Mouse (Mus musculus): Measurements from ENCODE around the gene Usp4. TPM values are rescaled to one million over a fixed set of nuclear protein-coding genes. Genes with fewer than 3 reads are reported as not detected.

Usp4 gene
- polyA plus RNA-seq, 2 experiments = 38.5 to 59.3 TPM

GRCm38 (mm10) chr9:108340258-108341138, 7.2 kb upstream of the Usp4 start:
- peak overlapping the region; percentile 100 for H3K9ac ChIP-seq (replicated peaks)
- H3K4me2 ChIP-seq (ENCODE audit: low read depth) = peak overlapping the region; percentile 95
- no peaks in the 10 kb centered on the region for H3K9me3 ChIP-seq (ENCODE audit: control insufficient read depth, low read length)
- H3K36me3 ChIP-seq (replicated peaks; ENCODE audit: control insufficient read depth, insufficient read depth, low read depth) = peaks cover 45% of the 10 kb centered on the region
- DNase-seq (ENCODE audit: low read depth in 3 of 3, low spot score in 3 of 3) (peak; percentile 91 to 93 (median 91)), ATAC-seq (ENCODE audit: insufficient read depth) (peak; percentile 71)
- H3K27ac ChIP-seq = peak overlapping the region; percentile 99
- peak; percentile 100 for TF ChIP-seq EP300 (IDR thresholded peaks at IDR 0.05; ENCODE audit: low read depth)
- TF ChIP-seq CTCF (IDR thresholded peaks at IDR 0.05; ENCODE audit: low read depth) = no peak
- H3K27me3 ChIP-seq (ENCODE audit: control insufficient read depth, insufficient read depth, low read length) = no peaks in the 10 kb centered on the region
- H3K4me1 ChIP-seq (replicated peaks; ENCODE audit: control insufficient read depth in 2 of 2, insufficient read depth in 2 of 2, low read length in 1 of 2) = peaks cover 50 to 60% of the 10 kb centered on the region in 2 experiments
- peak overlapping the region; percentile 76 to 84 for H3K4me3 ChIP-seq (ENCODE audit: insufficient read depth in 1 of 2, low read depth in 2 of 2, low read length in 2 of 2)
- WGBS (ENCODE audit: insufficient replicate concordance) = 4% methylated on average over 10 of the region's 10 CpGs

- TF ChIP-seq EP300 (IDR thresholded peaks at IDR 0.05; ENCODE audit: low read depth) = no peak
- no peak for TF ChIP-seq CTCF (IDR thresholded peaks at IDR 0.05; ENCODE audit: low read depth)
- peak overlapping the region; percentile 99 for H3K27ac ChIP-seq
- peak overlapping the region; percentile 100 for H3K9ac ChIP-seq (replicated peaks)
- H3K9me3 ChIP-seq (ENCODE audit: control insufficient read depth, low read length) = no peaks in the 10 kb centered on the region
- H3K4me2 ChIP-seq (ENCODE audit: low read depth) = peak overlapping the region; percentile 95
- WGBS (ENCODE audit: insufficient replicate concordance) = 35% methylated on average over 5 of the region's 5 CpGs
- DNase-seq (ENCODE audit: low read depth in 3 of 3, low spot score in 3 of 3) = no peak
- no peak for ATAC-seq (ENCODE audit: insufficient read depth)
- no peaks in the 10 kb centered on the region for H3K27me3 ChIP-seq (ENCODE audit: control insufficient read depth, insufficient read depth, low read length)
- H3K36me3 ChIP-seq (replicated peaks; ENCODE audit: control insufficient read depth, insufficient read depth, low read depth) = peaks cover 39% of the 10 kb centered on the region
- peak overlapping the region; percentile 70 to 84 for H3K4me3 ChIP-seq (ENCODE audit: insufficient read depth in 1 of 2, low read depth in 2 of 2, low read length in 2 of 2)
- peaks cover 54 to 63% of the 10 kb centered on the region in 2 experiments for H3K4me1 ChIP-seq (replicated peaks; ENCODE audit: control insufficient read depth in 2 of 2, insufficient read depth in 2 of 2, low read length in 1 of 2)
Observed at GRCm38 (mm10) chr9:108341139-108341475, 6.5 kb upstream of the Usp4 start.

GRCm38 (mm10) chr9:108341801-108342200, 5.9 kb upstream of the Usp4 start:
- Histone ChIP-seq H3K4me3 (ENCODE audit: insufficient read depth in 1 of 2, low read depth in 2 of 2, low read length in 2 of 2) (peak overlapping the region; percentile 6 to 84; a peak in 3 of 4 replicates), H3K9me3 (ENCODE audit: control insufficient read depth, low read length) (no peaks in the 10 kb centered on the region), H3K4me1 (replicated peaks; ENCODE audit: control insufficient read depth in 2 of 2, insufficient read depth in 2 of 2, low read length in 1 of 2) (peaks cover 56 to 67% of the 10 kb centered on the region in 2 experiments)

GRCm38 (mm10) chr9:108342301-108342831, 5.3 kb upstream of the Usp4 start:
- 10% methylated on average over 5 of the region's 5 CpGs for WGBS (ENCODE audit: insufficient replicate concordance)

More at GRCm38 (mm10) chr9:108341801-108342200, 5.9 kb upstream of the Usp4 start:
- H3K4me2 ChIP-seq (ENCODE audit: low read depth) = peak overlapping the region; percentile 95
- H3K9ac ChIP-seq (replicated peaks) = peak overlapping the region; percentile 100
- H3K27me3 ChIP-seq (ENCODE audit: control insufficient read depth, insufficient read depth, low read length) = no peaks in the 10 kb centered on the region
- peak overlapping the region; percentile 99 for H3K27ac ChIP-seq
- DNase-seq (ENCODE audit: low read depth in 3 of 3, low spot score in 3 of 3) (no peak), ATAC-seq (ENCODE audit: insufficient read depth) (no peak)
- TF ChIP-seq CTCF (IDR thresholded peaks at IDR 0.05; ENCODE audit: low read depth) (no peak), EP300 (IDR thresholded peaks at IDR 0.05; ENCODE audit: low read depth) (no peak)
- peaks cover 32% of the 10 kb centered on the region for H3K36me3 ChIP-seq (replicated peaks; ENCODE audit: control insufficient read depth, insufficient read depth, low read depth)

GRCm38 (mm10) chr9:108343331-108343730, 4.3 kb upstream of the Usp4 start:
- no peak for ATAC-seq (ENCODE audit: insufficient read depth)
- peak overlapping the region; percentile 95 for H3K4me2 ChIP-seq (ENCODE audit: low read depth)
- TF ChIP-seq CTCF (IDR thresholded peaks at IDR 0.05; ENCODE audit: low read depth) = no peak
- no peak for TF ChIP-seq EP300 (IDR thresholded peaks at IDR 0.05; ENCODE audit: low read depth)
- H3K27me3 ChIP-seq (ENCODE audit: control insufficient read depth, insufficient read depth, low read length) = no peaks in the 10 kb centered on the region
- H3K9ac ChIP-seq (replicated peaks) = peak overlapping the region; percentile 100
- peak in 1 of 3 experiments; percentile 41 for DNase-seq (ENCODE audit: low read depth in 3 of 3, low spot score in 3 of 3)
- peak overlapping the region; percentile 99 for H3K27ac ChIP-seq
- peaks cover 24% of the 10 kb centered on the region for H3K36me3 ChIP-seq (replicated peaks; ENCODE audit: control insufficient read depth, insufficient read depth, low read depth)
- WGBS (ENCODE audit: insufficient replicate concordance) = 31% methylated on average over 3 of the region's 3 CpGs
- no peak overlapping the region for H3K4me3 ChIP-seq (ENCODE audit: insufficient read depth in 1 of 2, low read depth in 2 of 2, low read length in 2 of 2)
- peaks cover 47 to 63% of the 10 kb centered on the region in 2 experiments for H3K4me1 ChIP-seq (replicated peaks; ENCODE audit: control insufficient read depth in 2 of 2, insufficient read depth in 2 of 2, low read length in 1 of 2)
- H3K9me3 ChIP-seq (ENCODE audit: control insufficient read depth, low read length) = no peaks in the 10 kb centered on the region

More at GRCm38 (mm10) chr9:108342301-108342831, 5.3 kb upstream of the Usp4 start:
- Histone ChIP-seq H3K9ac (replicated peaks) (peak overlapping the region; percentile 100), H3K27me3 (ENCODE audit: control insufficient read depth, insufficient read depth, low read length) (no peaks in the 10 kb centered on the region), H3K9me3 (ENCODE audit: control insufficient read depth, low read length) (no peaks in the 10 kb centered on the region), H3K36me3 (replicated peaks; ENCODE audit: control insufficient read depth, insufficient read depth, low read depth) (peaks cover 32% of the 10 kb centered on the region), H3K4me2 (ENCODE audit: low read depth) (peak overlapping the region; percentile 95), H3K27ac (peak overlapping the region; percentile 99), H3K4me1 (replicated peaks; ENCODE audit: control insufficient read depth in 2 of 2, insufficient read depth in 2 of 2, low read length in 1 of 2) (peaks cover 56 to 71% of the 10 kb centered on the region in 2 experiments), H3K4me3 (ENCODE audit: insufficient read depth in 1 of 2, low read depth in 2 of 2, low read length in 2 of 2) (peak overlapping the region in 1 of 2 experiments; percentile 84; a peak in 2 of 4 replicates)
- DNase-seq (ENCODE audit: low read depth in 3 of 3, low spot score in 3 of 3) (peak in 1 of 3 experiments; percentile 48), ATAC-seq (ENCODE audit: insufficient read depth) (no peak)
- no peak for TF ChIP-seq CTCF (IDR thresholded peaks at IDR 0.05; ENCODE audit: low read depth)
- 0 out of 2 replicates have a peak, but pooled peaks have one; percentile 21 for TF ChIP-seq EP300 (IDR thresholded peaks at IDR 0.05; ENCODE audit: low read depth)
